Mouse (Mus musculus): Measurements from ENCODE around the gene Xpnpep3. TPM values are rescaled to one million over a fixed set of nuclear protein-coding genes. Genes with fewer than 3 reads are reported as not detected.

Xpnpep3 gene
- polyA plus RNA-seq, 1 experiment from 2014 or later: 8.3 TPM

- Histone ChIP-seq H3K36me3 (ENCODE audit: control insufficient read depth, insufficient read depth, low read length) (peaks cover 1% of the 10 kb centered on the region), H3K9ac (ENCODE audit: low read depth, low read length) (no peak overlapping the region), H3K27me3 (replicated peaks; ENCODE audit: control insufficient read depth, insufficient read depth, low read length) (no peaks in the 10 kb centered on the region), H3K27ac (ENCODE audit: low read depth, low read length) (no peak overlapping the region), H3K9me3 (ENCODE audit: control insufficient read depth, low read length) (no peaks in the 10 kb centered on the region), H3K4me3 (ENCODE audit: low read length) (no peak overlapping the region), H3K4me1 (ENCODE audit: control insufficient read depth, insufficient read depth, low read depth, low read length) (no peaks in the 10 kb centered on the region), H3K4me2 (ENCODE audit: low read length) (no peak overlapping the region)
- 80% methylated on average over 7 of the region's 7 CpGs for WGBS
- ATAC-seq: no peak
These were observed 22.3 kb downstream of the Xpnpep3 start for GRCm38 (mm10) chr15:81422156-81422681.

- no peak overlapping the region for H3K4me3 ChIP-seq (ENCODE audit: low read length)
- no peak overlapping the region for H3K27ac ChIP-seq (ENCODE audit: low read depth, low read length)
- no peaks in the 10 kb centered on the region for H3K4me1 ChIP-seq (ENCODE audit: control insufficient read depth, insufficient read depth, low read depth, low read length)
- peaks cover 6% of the 10 kb centered on the region for H3K36me3 ChIP-seq (ENCODE audit: control insufficient read depth, insufficient read depth, low read length)
- H3K9ac ChIP-seq (ENCODE audit: low read depth, low read length): no peak overlapping the region
- H3K4me2 ChIP-seq (ENCODE audit: low read length): no peak overlapping the region
- ATAC-seq: no peak
- H3K9me3 ChIP-seq (ENCODE audit: control insufficient read depth, low read length): no peaks in the 10 kb centered on the region
- H3K27me3 ChIP-seq (replicated peaks; ENCODE audit: control insufficient read depth, insufficient read depth, low read length): no peaks in the 10 kb centered on the region
- WGBS: 86% methylated on average over 3 of the region's 3 CpGs
These were observed 25.4 kb downstream of the Xpnpep3 start for GRCm38 (mm10) chr15:81425311-81425710.

- ATAC-seq: no peak
- WGBS: 95% methylated on average over 2 of the region's 2 CpGs
- Histone ChIP-seq H3K36me3 (ENCODE audit: control insufficient read depth, insufficient read depth, low read length) (peaks cover 9% of the 10 kb centered on the region), H3K4me1 (ENCODE audit: control insufficient read depth, insufficient read depth, low read depth, low read length) (no peaks in the 10 kb centered on the region), H3K9me3 (ENCODE audit: control insufficient read depth, low read length) (no peaks in the 10 kb centered on the region), H3K4me2 (ENCODE audit: low read length) (no peak overlapping the region), H3K4me3 (ENCODE audit: low read length) (no peak overlapping the region), H3K9ac (ENCODE audit: low read depth, low read length) (no peak overlapping the region), H3K27me3 (replicated peaks; ENCODE audit: control insufficient read depth, insufficient read depth, low read length) (no peaks in the 10 kb centered on the region), H3K27ac (ENCODE audit: low read depth, low read length) (no peak overlapping the region)
These were observed 28.0 kb downstream of the Xpnpep3 start for GRCm38 (mm10) chr15:81427947-81428346.

GRCm38 (mm10) chr15:81431195-81431594, 31.3 kb downstream of the Xpnpep3 start:
- no peaks in the 10 kb centered on the region for H3K4me1 ChIP-seq (ENCODE audit: control insufficient read depth, insufficient read depth, low read depth, low read length)
- no peak for ATAC-seq
- no peaks in the 10 kb centered on the region for H3K27me3 ChIP-seq (replicated peaks; ENCODE audit: control insufficient read depth, insufficient read depth, low read length)
- no peaks in the 10 kb centered on the region for H3K9me3 ChIP-seq (ENCODE audit: control insufficient read depth, low read length)
- H3K27ac ChIP-seq (ENCODE audit: low read depth, low read length): no peak overlapping the region
- H3K4me3 ChIP-seq (ENCODE audit: low read length): no peak overlapping the region
- no peak overlapping the region for H3K4me2 ChIP-seq (ENCODE audit: low read length)
- peaks cover 9% of the 10 kb centered on the region for H3K36me3 ChIP-seq (ENCODE audit: control insufficient read depth, insufficient read depth, low read length)
- H3K9ac ChIP-seq (ENCODE audit: low read depth, low read length): no peak overlapping the region
- 82% methylated on average over 1 of the region's 1 CpGs for WGBS

GRCm38 (mm10) chr15:81438345-81438744, 38.4 kb downstream of the Xpnpep3 start:
- H3K4me3 ChIP-seq (ENCODE audit: low read length): no peak overlapping the region
- no peaks in the 10 kb centered on the region for H3K4me1 ChIP-seq (ENCODE audit: control insufficient read depth, insufficient read depth, low read depth, low read length)
- 95% methylated on average over 1 of the region's 1 CpGs for WGBS
- H3K27me3 ChIP-seq (replicated peaks; ENCODE audit: control insufficient read depth, insufficient read depth, low read length): no peaks in the 10 kb centered on the region
- no peak overlapping the region for H3K4me2 ChIP-seq (ENCODE audit: low read length)
- no peak overlapping the region for H3K27ac ChIP-seq (ENCODE audit: low read depth, low read length)
- H3K9me3 ChIP-seq (ENCODE audit: control insufficient read depth, low read length): no peaks in the 10 kb centered on the region
- H3K9ac ChIP-seq (ENCODE audit: low read depth, low read length): no peak overlapping the region
- no peak for ATAC-seq
- H3K36me3 ChIP-seq (ENCODE audit: control insufficient read depth, insufficient read depth, low read length): no peaks in the 10 kb centered on the region

GRCm38 (mm10) chr15:81439236-81439635, 39.3 kb downstream of the Xpnpep3 start:
- Histone ChIP-seq H3K27me3 (replicated peaks; ENCODE audit: control insufficient read depth, insufficient read depth, low read length) (no peaks in the 10 kb centered on the region), H3K36me3 (ENCODE audit: control insufficient read depth, insufficient read depth, low read length) (no peaks in the 10 kb centered on the region), H3K4me3 (ENCODE audit: low read length) (no peak overlapping the region), H3K9me3 (ENCODE audit: control insufficient read depth, low read length) (no peaks in the 10 kb centered on the region), H3K4me2 (ENCODE audit: low read length) (no peak overlapping the region), H3K4me1 (ENCODE audit: control insufficient read depth, insufficient read depth, low read depth, low read length) (no peaks in the 10 kb centered on the region), H3K27ac (ENCODE audit: low read depth, low read length) (no peak overlapping the region), H3K9ac (ENCODE audit: low read depth, low read length) (no peak overlapping the region)
- ATAC-seq: no peak

GRCm38 (mm10) chr15:81448463-81448862, 48.5 kb downstream of the Xpnpep3 start:
- Histone ChIP-seq H3K4me2 (ENCODE audit: low read length) (no peak overlapping the region), H3K27ac (ENCODE audit: low read depth, low read length) (no peak overlapping the region)
- ATAC-seq: peak; percentile 64

GRCm38 (mm10) chr15:81461523-81461922, 61.6 kb downstream of the Xpnpep3 start:
- 75% methylated on average over 7 of the region's 7 CpGs for WGBS
- Histone ChIP-seq H3K27me3 (replicated peaks; ENCODE audit: control insufficient read depth, insufficient read depth, low read length) (no peaks in the 10 kb centered on the region), H3K4me1 (ENCODE audit: control insufficient read depth, insufficient read depth, low read depth, low read length) (peaks cover 4% of the 10 kb centered on the region; the same call in 1 of the 2 replicates), H3K36me3 (ENCODE audit: control insufficient read depth, insufficient read depth, low read length) (no peaks in the 10 kb centered on the region), H3K4me2 (ENCODE audit: low read length) (no peak overlapping the region), H3K4me3 (ENCODE audit: low read length) (no peak overlapping the region), H3K9ac (ENCODE audit: low read depth, low read length) (no peak overlapping the region), H3K27ac (ENCODE audit: low read depth, low read length) (no peak overlapping the region), H3K9me3 (ENCODE audit: control insufficient read depth, low read length) (peaks cover 4% of the 10 kb centered on the region; the same call in 1 of the 2 replicates)
- ATAC-seq: no peak

More at GRCm38 (mm10) chr15:81448463-81448862, 48.5 kb downstream of the Xpnpep3 start:
- no peaks in the 10 kb centered on the region for H3K4me1 ChIP-seq (ENCODE audit: control insufficient read depth, insufficient read depth, low read depth, low read length)
- H3K9me3 ChIP-seq (ENCODE audit: control insufficient read depth, low read length): no peaks in the 10 kb centered on the region
- no peak overlapping the region for H3K9ac ChIP-seq (ENCODE audit: low read depth, low read length)
- WGBS: 60% methylated on average over 3 of the region's 3 CpGs
- H3K4me3 ChIP-seq (ENCODE audit: low read length): no peak overlapping the region
- peaks cover 3% of the 10 kb centered on the region; the same call in 1 of the 2 replicates for H3K36me3 ChIP-seq (ENCODE audit: control insufficient read depth, insufficient read depth, low read length)
- no peaks in the 10 kb centered on the region for H3K27me3 ChIP-seq (replicated peaks; ENCODE audit: control insufficient read depth, insufficient read depth, low read length)

GRCm38 (mm10) chr15:81465016-81465660, 65.2 kb downstream of the Xpnpep3 start:
- 81% methylated on average over 12 of the region's 12 CpGs for WGBS

More at GRCm38 (mm10) chr15:81465016-81465660, 65.2 kb downstream of the Xpnpep3 start:
- Histone ChIP-seq H3K36me3 (ENCODE audit: control insufficient read depth, insufficient read depth, low read length) (peaks cover 9% of the 10 kb centered on the region), H3K27ac (ENCODE audit: low read depth, low read length) (peak overlapping the region; percentile 91), H3K9ac (ENCODE audit: low read depth, low read length) (peak overlapping the region; percentile 80), H3K4me2 (ENCODE audit: low read length) (peak overlapping the region; percentile 83), H3K27me3 (replicated peaks; ENCODE audit: control insufficient read depth, insufficient read depth, low read length) (no peaks in the 10 kb centered on the region), H3K9me3 (ENCODE audit: control insufficient read depth, low read length) (peaks cover 4% of the 10 kb centered on the region; the same call in 1 of the 2 replicates), H3K4me3 (ENCODE audit: low read length) (peak overlapping the region; percentile 67), H3K4me1 (ENCODE audit: control insufficient read depth, insufficient read depth, low read depth, low read length) (peaks cover 14% of the 10 kb centered on the region)
- no peak for ATAC-seq
